Mouse (Mus musculus): ENCODE measurements around the gene Xpnpep2. TPM values are rescaled to one million over a fixed set of nuclear protein-coding genes. Genes with fewer than 3 reads are reported as not detected.

The Xpnpep2 gene
- total RNA-seq, 4 experiments from 2014 or later, result 0.34 to 0.40 (median 0.37) TPM

DNA sequence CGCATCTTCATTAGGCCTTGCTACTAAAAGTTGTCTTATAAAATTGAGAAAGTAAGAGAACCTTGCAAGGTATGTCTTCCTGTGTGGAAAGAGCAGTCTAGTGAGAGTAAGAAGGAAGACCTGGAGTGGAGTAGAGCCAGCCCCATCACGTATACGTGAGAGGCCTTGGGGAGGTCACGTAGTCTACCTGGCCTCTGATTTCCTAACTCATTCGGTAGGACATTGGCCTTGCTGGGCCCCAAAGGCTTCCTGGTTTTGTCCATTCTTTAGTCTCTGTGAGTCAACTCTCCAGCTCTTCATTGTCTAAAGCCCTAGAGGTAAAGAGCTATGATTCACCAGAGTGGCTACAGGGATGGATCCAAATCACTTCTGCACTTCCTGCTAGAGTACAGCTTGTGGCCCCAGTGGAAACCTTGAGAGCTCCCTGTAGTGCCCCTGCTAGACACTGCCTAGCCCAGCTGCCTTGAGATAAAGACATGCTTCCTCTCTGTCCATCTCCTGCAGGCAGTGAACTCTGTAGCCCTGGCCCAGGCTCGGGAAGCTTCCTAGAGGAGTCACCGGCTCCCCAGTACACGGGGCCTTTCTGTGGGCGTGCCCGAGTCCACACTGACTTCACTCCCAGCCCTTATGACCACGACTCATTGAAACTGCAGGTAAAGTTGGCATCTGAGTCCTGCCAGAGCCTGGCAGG, 49.8 kb downstream of the Xpnpep2 start:
- DNase-seq (ENCODE audit: low spot score in 2 of 2), result no peak

DNA sequence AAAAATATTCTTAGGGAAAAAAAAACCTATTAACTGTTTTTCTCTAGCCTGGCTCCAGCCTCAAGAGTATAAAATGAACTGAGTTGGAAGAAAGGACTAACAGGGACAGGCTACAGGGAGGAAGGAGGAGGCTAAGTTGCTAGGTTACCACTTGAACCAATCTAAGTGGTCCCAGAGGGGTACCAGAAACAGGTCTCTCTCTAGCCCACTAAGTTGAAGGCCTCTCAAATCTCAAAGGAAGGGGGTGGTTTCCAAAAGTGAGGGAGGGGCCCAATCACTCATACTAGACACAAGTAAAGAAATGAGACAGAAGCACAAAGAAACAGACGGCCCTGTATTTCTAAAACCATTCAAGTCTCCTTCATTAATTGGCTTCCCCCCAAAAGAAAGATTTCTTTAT, 61.4 kb downstream of the Xpnpep2 start:
- DNase-seq (ENCODE audit: low spot score in 2 of 2), result no peak

DNA sequence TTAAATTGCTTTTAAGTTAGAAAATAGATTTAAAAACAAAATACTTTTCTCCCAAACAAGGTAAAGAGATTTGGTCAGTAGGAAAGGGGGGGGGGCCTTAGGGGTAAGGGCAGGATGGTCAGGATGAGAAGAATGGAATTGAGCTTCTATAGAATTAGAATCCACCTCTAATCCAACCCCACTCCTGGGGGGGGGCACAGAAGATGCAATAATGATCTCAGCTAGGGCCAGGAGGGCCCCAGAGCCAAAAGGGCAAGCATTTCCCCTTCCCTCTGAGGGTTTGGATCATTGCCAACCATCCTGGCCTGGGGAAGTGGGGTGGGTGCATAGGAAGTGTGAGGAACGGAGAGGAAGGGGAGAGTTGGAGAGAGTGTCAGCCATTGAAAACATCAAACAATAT, 61.8 kb downstream of the Xpnpep2 start:
- DNase-seq (ENCODE audit: low spot score in 2 of 2), result no peak

DNA sequence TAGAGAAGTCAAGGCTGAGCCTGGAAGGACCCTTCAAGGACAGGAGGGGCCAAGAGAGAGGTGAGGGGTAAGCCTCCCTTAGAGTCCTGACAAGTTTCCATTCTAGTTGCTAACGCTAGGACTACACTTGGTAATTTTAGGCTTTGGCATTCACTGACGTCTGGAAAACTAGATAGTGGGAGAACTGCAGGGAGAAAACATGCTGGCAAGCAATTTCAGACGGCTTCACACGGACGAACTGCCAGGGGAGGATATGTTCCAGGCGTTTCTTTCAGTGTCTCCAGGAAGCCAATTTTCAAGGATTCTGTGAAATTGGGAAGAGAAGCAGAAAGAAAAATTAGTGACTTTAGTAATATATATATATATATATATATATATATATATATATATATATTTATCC, 73.3 kb downstream of the Xpnpep2 start:
- DNase-seq (ENCODE audit: low spot score in 2 of 2), result no peak

DNA sequence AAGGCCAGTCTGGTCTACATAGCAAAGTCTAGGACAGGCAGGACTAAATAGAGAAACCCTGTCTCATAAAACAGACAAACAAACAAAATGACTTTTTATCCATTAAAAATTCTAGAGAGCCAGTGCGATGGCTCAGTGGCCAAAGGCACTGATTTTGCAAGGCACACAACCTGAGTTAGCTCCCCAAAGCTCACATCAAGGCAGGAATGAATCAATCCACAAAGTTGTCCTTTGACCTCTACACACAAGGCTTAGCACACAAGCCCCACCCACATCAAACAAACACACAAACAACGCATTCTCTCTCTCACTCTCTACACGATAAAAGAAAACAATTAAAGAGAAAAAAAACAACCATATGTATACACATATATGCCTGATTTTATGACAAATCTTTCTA, 76.2 kb downstream of the Xpnpep2 start:
- DNase-seq (ENCODE audit: low spot score in 2 of 2), result no peak

Other genes starting within 250 kb of the Xpnpep2 start
- 1 to 10 TPM; 4.4 to 8.4 (median 6.5) TPM for gene Smarca1, start 215.8 kb upstream of the Xpnpep2 start, total RNA-seq (2022)
- gene Ocrl, start 196.3 kb upstream of the Xpnpep2 start, total RNA-seq (2022), result 10 to 100 TPM; 12.5 to 18.1 (median 13.1) TPM
- under 1 TPM; 0.21 to 0.54 (median 0.30) TPM for gene Apln, start 73.9 kb upstream of the Xpnpep2 start, total RNA-seq (2022)
- under 1 TPM in 3 of 4 experiments, not detected in 1; 0.10 to 0.46 (median 0.18) TPM for gene Sash3, start 37.7 kb downstream of the Xpnpep2 start, total RNA-seq (2022)
- gene Zdhhc9, start 100.2 kb downstream of the Xpnpep2 start, total RNA-seq (2022), result 1 to 10 TPM; 7.8 to 9.6 (median 8.6) TPM
- gene Utp14a, start 148.1 kb downstream of the Xpnpep2 start, total RNA-seq (2022), result 10 to 100 TPM in 3 of 4 experiments, 1 to 10 TPM in 1; 9.5 to 18.7 (median 11.6) TPM
- 1 to 10 TPM; 6.2 to 9.3 (median 8.0) TPM for gene Bcorl1, start 232.6 kb downstream of the Xpnpep2 start, total RNA-seq (2022)

All from gastrocnemius, adult 8-10 months (tissue).